Mouse (Mus musculus) liver, embryonic 14.5 days (tissue): ENCODE measurements at regions not wholly inside any gene's neighbourhood (a gene's known extent, or its start where the extent isn't known, plus 50 kb on each side); places are given as distances from the start of the nearest gene placed in this dataset.

Experiments used
- CTCF ChIP-seq: IDR thresholded peaks from 2 replicates; pipeline ENCODE4 v1.5.1; 2016; ENCODE audit warnings: antibody characterized with exemption, low read depth, control low read depth
- EP300 ChIP-seq: IDR thresholded peaks from 2 replicates; pipeline ENCODE4 v1.6.1; 2016; ENCODE audit warnings: antibody characterized with exemption, low read depth

DNA sequence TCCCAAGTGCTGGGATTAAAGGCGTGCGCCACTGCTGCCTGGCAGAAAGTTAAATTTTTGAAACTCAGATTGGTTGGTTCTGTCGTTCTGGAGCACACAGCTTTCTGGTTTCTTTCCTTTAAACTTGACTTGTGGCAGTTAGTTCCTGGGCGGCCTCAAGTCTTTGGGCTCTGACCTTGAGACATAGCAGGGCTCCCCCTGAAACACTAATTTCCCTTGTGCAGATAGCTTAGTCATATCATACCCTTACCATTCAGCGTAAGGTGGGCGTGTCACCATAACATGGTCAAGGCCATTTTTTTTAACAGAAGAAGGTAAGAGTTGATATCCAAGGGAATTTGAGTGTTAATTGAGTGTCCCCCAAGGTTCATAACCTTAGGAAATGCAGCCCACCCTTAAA lies 140.3 kb upstream of the Ubr2 start:
- TF ChIP-seq CTCF (no peak), EP300 (no peak)
